Mouse (Mus musculus): ENCODE results near the gene Tcaf2.

Gene Tcaf2

DNA sequence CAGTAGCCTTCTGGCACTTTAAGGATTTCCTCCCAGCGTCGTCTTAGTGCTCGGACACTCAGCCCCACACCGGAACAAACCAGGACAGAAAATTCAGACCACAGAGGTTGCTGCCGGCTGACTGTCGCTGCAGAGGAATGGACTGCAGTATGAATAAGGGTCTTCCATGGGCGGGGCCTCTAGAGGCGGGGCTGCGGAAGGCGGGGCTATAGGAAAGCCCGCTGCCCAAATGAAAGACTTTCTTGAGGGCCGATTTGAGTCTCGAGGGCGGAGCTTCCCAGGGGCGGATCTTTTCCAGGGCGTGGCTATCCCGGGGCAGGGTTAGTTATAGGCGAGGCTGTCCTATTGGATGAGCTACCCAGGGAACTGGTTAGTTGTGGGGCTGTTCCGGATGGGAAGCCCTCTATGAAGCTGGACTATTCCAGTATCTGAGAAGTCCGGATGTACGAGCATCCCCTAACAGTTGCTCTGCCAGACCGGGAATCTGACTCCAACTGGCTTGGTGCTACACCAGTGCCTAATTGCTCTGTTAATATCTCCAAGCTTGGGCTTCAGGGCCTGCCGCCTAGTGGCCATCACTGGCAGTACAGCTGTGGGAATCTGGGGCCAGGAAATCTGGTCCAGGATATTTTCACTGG lies at the start of gene Tcaf2:
Tcaf2 (minus strand) TSS at position 343 of the 638 bp plus-strand sequence.
- no peak for DNase-seq (ENCODE audit: low read depth in 2 of 2, low spot score in 2 of 2)

DNA sequence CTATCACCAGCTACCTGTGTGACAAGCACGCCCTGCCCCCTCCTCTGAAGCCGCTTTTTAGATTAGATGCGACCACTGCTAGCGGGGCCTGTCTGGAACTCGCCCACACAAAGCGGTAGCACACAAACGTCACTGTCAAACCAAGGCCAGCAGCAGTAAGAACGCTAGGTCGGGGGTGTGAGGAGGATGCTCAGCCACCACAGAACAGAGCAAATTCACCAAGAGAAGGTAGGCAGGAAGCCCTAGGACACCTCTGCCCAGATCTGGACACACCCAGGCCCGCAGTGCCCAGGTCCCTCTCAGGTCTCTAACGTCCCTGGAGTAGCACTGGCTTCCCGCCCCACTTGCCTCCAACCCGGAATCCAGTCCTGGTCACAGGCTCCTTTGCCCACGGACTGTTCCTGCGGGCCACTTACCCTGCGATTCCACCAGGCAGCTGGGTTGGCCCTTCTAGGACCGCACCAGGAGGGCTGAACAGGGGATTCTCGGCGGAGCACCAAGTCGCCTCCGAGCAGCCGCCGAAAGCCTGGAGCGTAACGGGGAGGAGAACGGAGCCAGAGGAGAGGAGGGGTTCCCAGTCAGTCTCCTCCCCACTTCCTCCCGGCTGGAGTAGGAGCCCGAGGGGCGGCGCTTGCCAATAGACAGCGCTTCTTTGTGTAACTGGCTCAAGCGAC lies 47.6 kb upstream of the Tcaf2 start:
- no peak for DNase-seq (ENCODE audit: low read depth in 2 of 2, low spot score in 2 of 2)

DNA sequence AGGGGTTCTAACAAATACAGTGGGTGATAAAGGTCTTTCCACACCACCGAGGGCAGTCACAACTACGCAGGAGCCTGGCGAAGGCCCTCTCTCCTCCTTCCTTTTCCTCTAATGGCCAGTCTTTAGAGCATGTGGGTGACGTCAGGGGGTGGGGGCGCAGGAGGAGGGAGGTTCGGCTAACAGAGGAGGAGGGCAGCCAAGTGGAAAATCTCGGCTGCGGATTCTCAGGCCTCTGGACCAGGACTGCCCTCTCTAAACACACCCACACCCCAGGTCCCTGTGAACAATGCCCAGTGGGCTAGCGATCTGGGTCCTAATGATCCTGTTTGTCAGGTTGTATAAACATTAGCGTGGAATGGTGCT lies 47.1 kb upstream of the Tcaf2 start:
- DNase-seq (ENCODE audit: low read depth in 2 of 2, low spot score in 2 of 2) = no peak

DNA sequence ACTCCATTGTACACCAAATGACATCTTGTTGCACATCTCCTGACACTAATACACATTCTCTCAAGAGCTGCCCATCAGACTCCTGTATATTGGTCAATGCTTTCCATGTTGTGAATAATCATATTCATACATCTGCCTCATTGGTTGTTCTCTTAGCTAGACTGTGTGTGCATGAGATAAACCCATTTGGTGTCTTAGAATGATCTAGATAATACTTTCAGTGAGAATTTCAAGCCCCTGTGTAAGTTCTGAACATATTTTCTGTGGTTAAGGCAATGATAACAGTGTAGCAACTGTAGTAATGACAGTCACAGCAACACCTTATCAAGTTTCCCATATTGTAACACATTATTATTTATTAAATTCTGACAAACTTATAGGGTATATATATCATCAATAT lies 44.7 kb upstream of the Tcaf2 start:
- DNase-seq (ENCODE audit: low read depth in 2 of 2, low spot score in 2 of 2) = no peak

- no peak for DNase-seq (ENCODE audit: low read depth in 2 of 2, low spot score in 2 of 2)
These were observed 42.9 kb upstream of the Tcaf2 start for GRCm38 (mm10) chr6:42687907-42688306.

DNA sequence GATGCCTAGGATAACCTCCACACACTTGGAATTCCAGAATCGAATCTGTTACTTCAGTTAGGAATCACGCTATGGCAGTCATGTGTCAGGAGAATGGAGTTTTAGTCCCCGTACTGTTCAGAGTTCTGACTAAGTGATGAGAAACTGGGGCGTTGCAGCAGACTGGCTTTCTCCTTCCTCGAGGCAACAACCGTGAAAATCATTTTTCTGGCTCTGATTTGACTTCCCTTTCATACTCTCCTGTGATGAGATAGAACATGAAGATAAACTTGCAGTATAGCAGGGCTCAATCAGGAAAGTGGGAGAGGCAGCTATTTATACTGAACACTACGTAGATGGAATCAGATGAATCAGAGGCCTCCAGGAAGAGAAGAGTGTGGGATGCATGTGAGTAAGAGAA lies 35.0 kb upstream of the Tcaf2 start:
- no peak for DNase-seq (ENCODE audit: low read depth in 2 of 2, low spot score in 2 of 2)

DNA sequence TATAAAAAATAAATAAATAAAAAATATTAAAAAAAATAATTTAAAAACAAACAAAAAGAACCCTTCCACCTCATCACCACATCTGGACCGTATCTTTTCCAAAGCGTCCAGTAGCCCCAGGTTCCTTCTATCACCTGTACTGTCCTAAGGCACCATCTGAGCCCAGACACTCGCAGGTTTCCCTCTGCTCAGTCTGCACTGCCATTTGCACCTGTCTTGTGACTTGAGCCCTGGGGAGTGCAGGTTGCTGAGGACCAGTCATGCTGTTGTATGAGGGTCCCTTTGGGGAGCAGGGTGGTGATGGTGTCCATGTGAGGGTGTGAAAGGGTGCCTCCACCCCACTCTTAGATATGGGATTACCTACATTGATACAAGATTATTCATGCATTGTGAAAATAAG lies 31.0 kb upstream of the Tcaf2 start:
- no peak for DNase-seq (ENCODE audit: low read depth in 2 of 2, low spot score in 2 of 2)

DNA sequence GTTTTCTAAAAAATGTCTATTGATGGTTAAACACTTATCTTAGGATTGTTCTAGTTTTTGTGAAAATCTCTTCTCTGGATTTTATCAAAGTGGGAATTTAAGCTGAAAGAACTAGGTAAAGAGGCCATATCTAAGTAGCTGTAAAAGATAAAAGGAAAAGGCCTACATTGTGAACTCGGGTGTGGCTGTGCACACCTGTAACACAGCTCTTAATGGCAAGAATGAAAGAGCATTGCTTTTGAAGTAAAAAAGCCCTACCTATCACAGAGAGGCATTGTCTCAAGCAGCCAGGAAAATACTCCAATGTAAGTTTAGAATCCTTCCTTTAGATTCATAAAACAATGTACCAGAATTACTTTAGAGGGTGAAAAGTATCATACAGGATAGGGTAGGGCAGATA lies 26.7 kb upstream of the Tcaf2 start:
- no peak for DNase-seq (ENCODE audit: low read depth in 2 of 2, low spot score in 2 of 2)

DNA sequence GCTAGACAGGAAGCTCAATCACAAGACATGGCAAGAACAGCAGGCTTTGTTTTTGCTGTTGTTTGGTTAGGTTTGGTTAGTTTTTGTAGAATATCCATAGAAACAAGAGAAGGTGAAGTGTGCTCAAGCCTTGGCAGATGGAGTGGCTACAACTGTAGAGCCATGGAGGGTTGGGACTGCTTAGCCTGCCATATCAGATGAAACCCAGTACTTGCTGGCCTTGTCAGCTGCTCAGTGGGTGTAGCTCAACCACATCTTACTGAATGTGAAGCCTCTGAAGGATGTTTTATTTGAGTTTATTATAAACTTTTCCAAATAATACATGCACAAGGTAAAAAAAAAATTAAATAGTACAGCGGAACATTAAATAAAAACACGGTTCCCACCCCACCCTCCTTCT lies 22.7 kb upstream of the Tcaf2 start:
- no peak for DNase-seq (ENCODE audit: low read depth in 2 of 2, low spot score in 2 of 2)

GRCm38 (mm10) chr6:42661739-42662138 lies 16.7 kb upstream of the Tcaf2 start:
- DNase-seq (ENCODE audit: low read depth in 2 of 2, low spot score in 2 of 2) = no peak

GRCm38 (mm10) chr6:42634393-42634792 lies 10.7 kb downstream of the Tcaf2 start:
- DNase-seq (ENCODE audit: low read depth in 2 of 2, low spot score in 2 of 2) = no peak

GRCm38 (mm10) chr6:42631395-42631794 lies 13.7 kb downstream of the Tcaf2 start:
- no peak for DNase-seq (ENCODE audit: low read depth in 2 of 2, low spot score in 2 of 2)

DNA sequence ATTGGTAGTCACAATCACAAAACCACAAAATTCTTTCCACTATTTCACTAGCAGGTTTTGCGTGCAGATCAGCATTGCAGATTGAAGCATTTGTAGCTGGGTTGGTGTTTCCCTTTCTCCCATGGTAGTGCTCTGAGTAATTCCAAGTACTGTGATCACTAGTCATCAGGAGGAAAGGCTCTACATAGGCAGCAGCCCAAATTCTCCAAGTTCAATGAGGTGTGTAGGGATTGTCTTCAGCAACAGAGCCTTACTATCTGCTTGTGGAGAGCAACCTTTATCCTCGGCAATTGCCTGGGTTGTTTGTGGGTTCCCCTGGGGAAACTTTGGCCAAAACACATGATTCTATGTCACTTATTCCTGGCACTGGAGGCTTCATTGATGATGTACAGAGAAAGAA lies 28.1 kb downstream of the Tcaf2 start:
- no peak for DNase-seq (ENCODE audit: low read depth in 2 of 2, low spot score in 2 of 2)

GRCm38 (mm10) chr6:42612218-42612617 lies 32.8 kb downstream of the Tcaf2 start:
- no peak for DNase-seq (ENCODE audit: low read depth in 2 of 2, low spot score in 2 of 2)

DNA sequence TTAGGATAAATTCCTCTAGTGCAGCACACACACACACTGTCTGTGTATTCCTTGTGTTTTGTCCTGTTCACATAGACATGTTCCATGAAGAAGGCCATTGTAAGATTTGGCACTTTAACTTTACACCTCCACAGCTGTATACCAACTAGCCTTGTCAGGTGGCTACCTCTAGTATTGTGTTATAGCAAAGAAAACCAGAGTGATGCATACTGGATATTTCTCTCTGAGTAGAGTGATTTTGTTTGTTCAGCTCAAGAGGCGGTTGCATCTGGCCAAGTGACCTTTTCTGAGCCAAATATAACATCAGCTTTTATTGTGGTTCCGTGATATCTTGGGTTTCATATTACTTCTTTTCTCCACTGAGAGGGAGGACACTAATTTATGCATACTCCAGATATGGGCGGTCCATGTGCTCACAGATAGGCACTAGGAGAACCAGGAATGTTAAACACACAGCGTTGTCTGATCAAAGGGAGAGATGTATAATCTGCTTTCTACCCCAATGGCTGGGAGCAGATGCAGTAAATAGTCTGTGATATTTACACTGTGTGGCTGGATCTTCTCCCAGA lies 34.0 kb downstream of the Tcaf2 start:
- no peak for DNase-seq (ENCODE audit: low read depth in 2 of 2, low spot score in 2 of 2)

DNA sequence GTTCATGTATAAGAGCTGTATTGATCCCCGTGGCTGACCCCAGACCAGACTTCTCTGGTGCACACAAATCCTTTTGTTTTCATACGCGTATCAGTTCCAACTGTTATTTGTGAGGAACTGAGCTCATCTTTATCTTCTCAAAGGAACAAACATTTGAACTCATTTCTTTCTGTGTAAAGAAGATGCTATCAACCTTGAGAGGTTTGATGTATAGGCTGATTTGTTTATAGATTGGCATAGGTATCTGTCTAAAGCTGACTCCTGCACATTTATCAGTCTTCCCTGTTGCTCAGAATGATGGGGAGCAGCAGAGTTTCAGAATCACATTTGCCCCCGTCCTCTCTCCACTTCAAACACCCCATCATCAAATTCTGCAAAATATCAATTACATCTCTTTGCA lies 47.5 kb downstream of the Tcaf2 start, which contains the start of gene Tcaf3:
Tcaf3 (minus strand) TSS at position 101 of the 400 bp plus-strand sequence.
- no peak for DNase-seq (ENCODE audit: low read depth in 2 of 2, low spot score in 2 of 2)

GRCm38 (mm10) chr6:42593138-42593882 lies 51.7 kb downstream of the Tcaf2 start:
- no peak for DNase-seq (ENCODE audit: low read depth in 2 of 2, low spot score in 2 of 2)

DNA sequence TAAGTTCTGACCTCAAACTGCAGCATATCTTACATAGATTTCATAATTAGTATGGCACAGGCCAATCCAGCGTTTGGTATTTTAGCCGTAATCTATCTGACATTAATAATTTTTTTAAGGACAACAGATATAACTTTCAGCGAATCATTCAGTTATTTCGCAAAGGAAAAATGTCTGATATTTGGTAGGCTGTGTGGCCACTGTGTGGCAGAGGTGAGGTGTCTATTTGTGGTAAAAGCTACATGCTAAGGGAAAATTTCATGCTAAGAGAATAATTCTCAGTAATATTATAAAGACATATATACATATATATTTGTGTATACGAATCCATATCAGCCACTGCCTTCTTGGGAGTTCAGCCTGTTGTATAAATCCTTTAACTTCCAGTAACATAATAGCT lies 58.5 kb downstream of the Tcaf2 start:
- DNase-seq (ENCODE audit: low read depth in 2 of 2, low spot score in 2 of 2) = no peak

GRCm38 (mm10) chr6:42583488-42583872 lies 61.6 kb downstream of the Tcaf2 start:
- peak in 1 of 2 experiments; percentile 9 for DNase-seq (ENCODE audit: low read depth in 2 of 2, low spot score in 2 of 2)

GRCm38 (mm10) chr6:42582741-42583487 lies 62.1 kb downstream of the Tcaf2 start:
- DNase-seq (ENCODE audit: low read depth in 2 of 2, low spot score in 2 of 2) = no peak

- DNase-seq (ENCODE audit: low read depth in 2 of 2, low spot score in 2 of 2) = no peak
These were observed 66.4 kb downstream of the Tcaf2 start for GRCm38 (mm10) chr6:42578678-42579077.

All from CD8-positive naive resting alpha-beta T cell, adult 2 months (primary cell).